Mouse (Mus musculus) forebrain, embryonic 10.5 days (tissue): ENCODE measurements around the gene Rtn4. TPM values are rescaled to one million over a fixed set of nuclear protein-coding genes. Genes with fewer than 3 reads are reported as not detected.
"Not testable (repeated sequence)": the region's sequence is repeated elsewhere in the genome, so short reads cannot be mapped to it uniquely, and the experiment has no call there.

ENCODE experiments used
- DNase-seq: peaks from one replicate; pipeline ENCODE4 v3.0.0-alpha.2; 2017; ENCODE audit warnings: low spot score; ENCODE audit errors: extremely low spot score
- H3K27ac ChIP-seq: fragments of 300-500 bp; sonication (generic); 2 replicates; pipeline ENCODE4 v1.5.1; 2016; ENCODE audit warnings: mild to moderate bottlenecking
- H3K27me3 ChIP-seq: fragments of 300-500 bp; sonication (generic); 2 replicates; pipeline ENCODE4 v1.6.1; 2016; ENCODE audit warnings: mild to moderate bottlenecking; ENCODE audit not compliant: poor library complexity, severe bottlenecking
- H3K36me3 ChIP-seq: fragments of 300-500 bp; sonication (generic); replicated peaks from 2 replicates; pipeline ENCODE4 v1.6.1; 2016; ENCODE audit warnings: mild to moderate bottlenecking, moderate library complexity
- H3K4me1 ChIP-seq: fragments of 300-500 bp; sonication (generic); 2 replicates; pipeline ENCODE4 v1.6.1; 2016
- H3K4me3 ChIP-seq: fragments of 300-500 bp; sonication (generic); 2 replicates; pipeline ENCODE4 v1.5.1; 2016; ENCODE audit warnings: mild to moderate bottlenecking, moderate library complexity
- H3K9me3 ChIP-seq: fragments of 300-500 bp; sonication (generic); 2 replicates; pipeline ENCODE4 v1.6.1; 2016; ENCODE audit warnings: mild to moderate bottlenecking, moderate library complexity
- WGBS: fragments of 180-500 bp; shearing (Covaris S2); methylation state at CpG from one replicate; pipeline ENCODE4 v1.1.7; 2016; 5-methylcytosine and 5-hydroxymethylcytosine counted together
- polyA plus RNA-seq: library from polyadenylated mRNA; unstranded; fragments of >200 nt; fragmentation: Nextera tagmentation; extraction: Ambion mirVana; gene quantifications from 2 replicates; pipeline ENCODE4 v1.2.1, GENCODE M21; 2016

Gene Rtn4
- 58.6 and 63.4 TPM in 2 replicates for polyA plus RNA-seq

GRCm38 (mm10) chr11:29692683-29693272, at the start of gene Rtn4:
TSS of gene Rtn4 (plus strand) at chr11:29692947.
- H3K27ac ChIP-seq: peak within 1 kb of the TSS; percentile 99
- peak within 1 kb of the TSS; percentile 97 for H3K4me3 ChIP-seq
- peaks cover 19% of the 10 kb centered on the region for H3K4me1 ChIP-seq
- peak; percentile 96 for DNase-seq
- WGBS: under 1% methylated on average over 43 of the region's 43 CpGs
- H3K36me3 ChIP-seq: peaks cover 25% of the 10 kb centered on the region
- no peaks in the 10 kb centered on the region for H3K9me3 ChIP-seq
- no peaks in the 10 kb centered on the region for H3K27me3 ChIP-seq

GRCm38 (mm10) chr11:29644421-29644820, 48.3 kb upstream of the Rtn4 start:
- 88% methylated on average over 1 of the region's 1 CpGs for WGBS
- no peaks in the 10 kb centered on the region for H3K4me1 ChIP-seq

DNA sequence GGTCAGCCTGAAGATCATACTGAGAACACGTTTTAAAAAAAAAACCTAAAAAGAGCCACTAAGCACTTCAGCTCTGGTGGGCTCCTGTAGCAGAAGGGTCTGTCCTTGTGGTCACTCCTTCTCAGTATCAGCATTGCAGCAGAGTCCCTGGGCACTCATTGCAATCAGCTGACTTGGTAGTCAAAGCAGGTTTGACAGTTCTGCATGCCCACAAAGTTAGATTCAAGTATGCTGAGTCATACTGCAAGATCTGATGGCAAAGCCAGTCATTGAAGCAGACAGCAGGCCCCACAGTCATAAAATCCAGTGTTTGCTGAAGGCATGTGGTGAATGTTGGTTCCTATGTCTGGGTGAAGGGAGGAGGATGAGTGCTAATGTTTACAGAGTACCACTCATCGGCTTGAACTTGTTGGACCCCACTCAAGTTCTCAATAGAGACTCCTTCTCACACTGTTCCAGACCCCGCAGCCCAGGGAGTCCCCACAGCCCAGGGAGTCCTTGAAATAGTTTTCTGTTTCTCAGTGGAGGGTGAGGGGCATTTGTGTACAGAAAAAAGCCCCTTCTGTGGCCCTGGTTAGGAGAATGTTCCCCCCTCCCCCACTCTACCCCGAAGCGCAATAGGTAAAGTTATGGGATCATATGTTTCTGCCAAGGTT, 47.2 kb upstream of the Rtn4 start:
- Histone ChIP-seq H3K36me3 (no peaks in the 10 kb centered on the region), H3K27me3 (no peaks in the 10 kb centered on the region), H3K4me3 (no peak overlapping the region), H3K9me3 (no peaks in the 10 kb centered on the region), H3K27ac (no peak overlapping the region), H3K4me1 (no peaks in the 10 kb centered on the region)
- WGBS: 90% methylated on average over 5 of the region's 5 CpGs
- no peak for DNase-seq

More at GRCm38 (mm10) chr11:29644421-29644820, 48.3 kb upstream of the Rtn4 start:
- H3K4me3 ChIP-seq: no peak overlapping the region
- H3K27me3 ChIP-seq: no peaks in the 10 kb centered on the region
- H3K27ac ChIP-seq: no peak overlapping the region
- DNase-seq: no peak
- H3K9me3 ChIP-seq: no peaks in the 10 kb centered on the region
- H3K36me3 ChIP-seq: no peaks in the 10 kb centered on the region

DNA sequence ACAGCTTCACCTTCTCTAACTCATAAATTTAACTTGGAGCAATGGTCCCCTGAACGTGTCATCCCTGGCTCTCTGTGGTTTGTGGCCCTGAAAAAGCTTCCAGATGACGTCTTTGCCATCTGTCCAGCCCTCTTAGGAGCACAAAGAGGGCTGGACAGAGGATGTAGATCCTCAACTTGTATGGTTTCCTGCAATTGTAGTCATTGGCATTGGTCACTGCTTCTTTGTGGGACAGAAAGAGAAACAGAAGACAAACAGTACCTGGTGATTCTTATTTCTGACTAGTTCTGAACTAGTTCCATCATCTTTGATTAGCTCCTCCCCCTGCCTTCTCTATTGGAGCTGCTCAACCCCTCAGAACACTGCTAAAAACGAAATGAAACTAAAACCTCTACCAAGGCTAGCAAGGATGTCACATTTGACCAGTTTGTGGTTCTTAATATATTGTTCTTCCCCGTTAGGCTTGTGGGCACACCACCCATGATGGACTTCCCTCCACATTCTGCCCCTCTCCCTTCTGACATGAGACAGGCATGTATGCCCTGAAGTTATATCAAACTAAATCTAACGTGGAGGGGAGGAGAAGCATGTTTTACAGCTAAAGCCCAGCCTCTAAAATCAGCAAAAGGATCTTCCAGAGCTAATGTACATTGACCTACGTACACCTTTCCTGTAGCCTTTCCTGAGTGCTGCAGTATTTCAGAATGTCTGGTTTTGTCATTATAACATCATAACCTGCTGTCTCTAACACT, 45.0 kb upstream of the Rtn4 start:
- Histone ChIP-seq H3K4me1 (no peaks in the 10 kb centered on the region), H3K36me3 (no peaks in the 10 kb centered on the region), H3K27ac (no peak overlapping the region), H3K4me3 (no peak overlapping the region), H3K9me3 (no peaks in the 10 kb centered on the region), H3K27me3 (no peaks in the 10 kb centered on the region)
- WGBS: 73% methylated on average over 6 of the region's 6 CpGs
- no peak for DNase-seq

GRCm38 (mm10) chr11:29655381-29655780, 37.4 kb upstream of the Rtn4 start:
- not testable (repeated sequence) for H3K27me3 ChIP-seq, H3K4me1 ChIP-seq, DNase-seq, H3K36me3 ChIP-seq, H3K9me3 ChIP-seq, H3K4me3 ChIP-seq, H3K27ac ChIP-seq
- WGBS: 96% methylated on average over 3 of the region's 3 CpGs

GRCm38 (mm10) chr11:29660740-29661139, 32.0 kb upstream of the Rtn4 start:
- H3K9me3 ChIP-seq: peaks cover 5% of the 10 kb centered on the region; the same call in 1 of the 2 replicates
- H3K4me1 ChIP-seq: no peaks in the 10 kb centered on the region
- no peaks in the 10 kb centered on the region for H3K36me3 ChIP-seq
- H3K4me3 ChIP-seq: no peak overlapping the region
- DNase-seq: no peak
- 89% methylated on average over 2 of the region's 2 CpGs for WGBS
- no peak overlapping the region for H3K27ac ChIP-seq
- no peaks in the 10 kb centered on the region for H3K27me3 ChIP-seq

DNA sequence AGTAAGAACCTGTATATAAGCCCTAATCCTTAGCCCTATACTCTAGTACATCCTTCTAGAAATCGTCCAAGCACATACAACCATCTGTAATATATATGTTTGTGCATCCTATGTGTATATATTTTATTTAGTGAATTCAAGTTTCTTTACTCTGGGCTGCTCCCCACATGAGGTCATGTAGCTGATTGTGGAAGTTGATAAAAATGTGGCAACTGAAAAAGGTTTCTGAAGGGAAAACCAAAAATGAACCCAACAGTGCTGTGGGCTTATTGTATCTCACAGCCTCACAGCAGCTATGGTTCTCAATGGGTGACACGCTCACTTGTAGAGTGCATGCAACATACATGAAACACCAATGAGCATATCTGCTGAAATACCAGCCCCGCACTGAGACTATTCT, 25.1 kb upstream of the Rtn4 start:
- H3K36me3 ChIP-seq: no peaks in the 10 kb centered on the region
- WGBS: 93% methylated on average over 3 of the region's 3 CpGs
- H3K4me1 ChIP-seq: no peaks in the 10 kb centered on the region
- DNase-seq: no peak
- H3K4me3 ChIP-seq: no peak overlapping the region
- H3K27ac ChIP-seq: no peak overlapping the region
- H3K9me3 ChIP-seq: no peaks in the 10 kb centered on the region
- H3K27me3 ChIP-seq: no peaks in the 10 kb centered on the region

- Histone ChIP-seq H3K27ac (no peak overlapping the region), H3K27me3 (no peaks in the 10 kb centered on the region), H3K36me3 (no peaks in the 10 kb centered on the region), H3K4me3 (no peak overlapping the region), H3K9me3 (no peaks in the 10 kb centered on the region), H3K4me1 (no peaks in the 10 kb centered on the region)
- no peak for DNase-seq
- WGBS: 81% methylated on average over 4 of the region's 4 CpGs
Measured at GRCm38 (mm10) chr11:29669706-29670105, 23.0 kb upstream of the Rtn4 start.

DNA sequence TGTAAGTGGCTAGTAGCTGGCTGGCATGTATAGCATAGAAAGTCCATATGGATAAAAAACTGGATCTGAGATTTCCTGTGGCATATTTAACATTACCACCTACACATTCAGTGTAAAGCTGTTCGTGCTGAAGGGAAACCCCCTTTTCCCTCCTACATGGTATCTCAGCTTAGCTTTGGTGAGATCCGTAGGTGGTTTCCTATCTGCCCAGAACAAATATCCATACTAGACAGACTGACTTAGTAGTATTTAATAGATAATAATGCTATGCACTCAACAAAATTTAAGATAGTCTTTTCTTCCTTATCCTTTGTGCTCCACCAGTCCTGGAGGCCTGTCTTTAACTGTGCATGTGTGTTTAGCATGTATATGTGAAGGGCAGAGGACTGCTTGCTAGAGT, 19.4 kb upstream of the Rtn4 start:
- 95% methylated on average over 2 of the region's 2 CpGs for WGBS
- no peaks in the 10 kb centered on the region for H3K36me3 ChIP-seq
- no peak for DNase-seq
- H3K27ac ChIP-seq: no peak overlapping the region
- H3K4me1 ChIP-seq: no peaks in the 10 kb centered on the region
- H3K4me3 ChIP-seq: no peak overlapping the region
- no peaks in the 10 kb centered on the region for H3K27me3 ChIP-seq
- peaks cover 6% of the 10 kb centered on the region; the same call in 1 of the 2 replicates for H3K9me3 ChIP-seq

GRCm38 (mm10) chr11:29676718-29677117, 16.0 kb upstream of the Rtn4 start:
- DNase-seq: no peak
- H3K4me1 ChIP-seq: no peaks in the 10 kb centered on the region
- WGBS: 95% methylated on average over 4 of the region's 4 CpGs

GRCm38 (mm10) chr11:29679942-29680341, 12.8 kb upstream of the Rtn4 start:
- Histone ChIP-seq H3K4me1 (no peaks in the 10 kb centered on the region), H3K27ac (no peak overlapping the region), H3K36me3 (no peaks in the 10 kb centered on the region), H3K9me3 (peaks cover 6% of the 10 kb centered on the region; the same call in 1 of the 2 replicates), H3K4me3 (no peak overlapping the region), H3K27me3 (no peaks in the 10 kb centered on the region)
- no peak for DNase-seq
- WGBS: 82% methylated on average over 3 of the region's 3 CpGs

More at GRCm38 (mm10) chr11:29676718-29677117, 16.0 kb upstream of the Rtn4 start:
- Histone ChIP-seq H3K36me3 (no peaks in the 10 kb centered on the region), H3K9me3 (peaks cover 6% of the 10 kb centered on the region; the same call in 1 of the 2 replicates), H3K4me3 (no peak overlapping the region), H3K27me3 (no peaks in the 10 kb centered on the region), H3K27ac (no peak overlapping the region)

DNA sequence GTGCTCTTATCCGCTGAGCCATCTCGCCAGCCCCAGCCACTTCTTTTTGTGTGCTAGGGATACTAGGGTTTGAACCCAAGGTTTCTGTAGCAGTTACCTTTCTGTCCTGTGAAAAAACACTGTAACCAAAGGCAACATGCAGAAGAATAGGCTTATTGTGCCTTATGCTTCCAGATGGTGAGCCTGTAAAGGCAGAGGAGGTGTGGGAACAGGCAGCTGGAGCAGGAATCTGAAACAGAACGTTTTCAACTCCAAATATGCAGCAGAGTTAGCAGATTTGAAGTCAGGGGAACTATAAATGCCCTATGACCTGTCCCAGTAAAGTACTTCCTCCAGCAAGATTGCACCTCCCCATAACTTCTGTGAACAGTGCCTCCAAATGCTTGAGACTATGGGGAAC, 12.0 kb upstream of the Rtn4 start:
- Histone ChIP-seq H3K27me3 (no peaks in the 10 kb centered on the region), H3K27ac (no peak overlapping the region), H3K4me3 (no peak overlapping the region), H3K36me3 (no peaks in the 10 kb centered on the region), H3K9me3 (peaks cover 6% of the 10 kb centered on the region; the same call in 1 of the 2 replicates), H3K4me1 (no peaks in the 10 kb centered on the region)
- 84% methylated on average over 3 of the region's 3 CpGs for WGBS
- DNase-seq: no peak

GRCm38 (mm10) chr11:29684272-29684671, 8.5 kb upstream of the Rtn4 start:
- Histone ChIP-seq H3K27ac (no peak overlapping the region), H3K36me3 (no peaks in the 10 kb centered on the region), H3K4me1 (no peaks in the 10 kb centered on the region), H3K4me3 (no peak overlapping the region), H3K27me3 (no peaks in the 10 kb centered on the region), H3K9me3 (no peaks in the 10 kb centered on the region)
- 88% methylated on average over 2 of the region's 2 CpGs for WGBS
- DNase-seq: no peak
